Mouse (Mus musculus) MEL-GATA-1-ER (cell line): ENCODE data around the gene Btg4.
"Not testable (repeated sequence)": the region's sequence is repeated elsewhere in the genome, so short reads cannot be mapped to it uniquely, and the experiment has no call there.

Source experiments
- DNase-seq: peaks from one replicate; pipeline ENCODE4 v3.0.0-alpha.2; 2012; ENCODE audit warnings: low read depth; ENCODE audit errors: extremely low read depth

Gene Btg4

DNA sequence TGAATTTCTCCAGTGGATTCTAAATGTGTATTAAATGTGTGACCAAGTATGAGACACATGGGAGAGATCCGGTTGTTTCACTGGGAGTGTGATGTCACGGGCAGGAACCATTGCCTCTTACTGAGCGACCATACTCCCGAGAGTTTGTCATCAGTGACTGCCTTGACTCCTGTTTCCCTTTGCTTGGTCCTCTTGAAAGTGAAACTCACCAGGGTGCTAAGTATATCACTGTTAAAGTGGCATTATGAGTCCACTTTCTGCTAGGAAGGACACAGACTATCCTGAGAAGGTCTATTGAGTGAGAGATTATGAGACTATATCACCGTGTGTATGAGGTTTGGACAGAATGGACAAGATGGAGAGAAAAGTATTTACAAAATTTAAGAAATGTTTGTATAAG lies 20.9 kb downstream of the Btg4 start:
- DNase-seq: no peak

DNA sequence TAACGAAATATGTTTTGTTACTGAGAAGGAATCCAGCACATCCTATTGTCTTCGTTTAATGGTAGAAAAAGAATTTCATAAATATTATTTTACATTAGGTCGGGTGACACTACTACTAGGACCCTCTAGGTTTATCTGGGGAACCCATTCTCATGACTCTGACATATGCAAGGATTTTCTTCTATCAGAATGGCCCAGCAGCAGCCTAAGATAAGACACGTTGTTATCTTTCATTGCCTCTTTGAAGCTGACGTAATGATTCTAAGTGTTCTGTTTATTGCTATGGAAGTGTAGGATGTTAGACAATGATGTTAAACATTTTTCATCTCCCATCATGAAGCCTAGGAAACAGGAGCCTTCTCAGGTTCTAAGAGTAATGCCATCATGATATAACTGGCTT lies 33.0 kb downstream of the Btg4 start:
- DNase-seq: no peak

GRCm38 (mm10) chr9:51096306-51096705 lies 35.6 kb downstream of the Btg4 start:
- DNase-seq: no peak

- DNase-seq: no peak
These were observed 41.2 kb downstream of the Btg4 start, which contains the start of gene 4833427G06Rik for GRCm38 (mm10) chr9:51101756-51102425. Gene 4833427G06Rik (minus strand): TSS chr9:51102078.

- DNase-seq: no peak
These were observed 42.5 kb downstream of the Btg4 start for GRCm38 (mm10) chr9:51102963-51103807.

DNA sequence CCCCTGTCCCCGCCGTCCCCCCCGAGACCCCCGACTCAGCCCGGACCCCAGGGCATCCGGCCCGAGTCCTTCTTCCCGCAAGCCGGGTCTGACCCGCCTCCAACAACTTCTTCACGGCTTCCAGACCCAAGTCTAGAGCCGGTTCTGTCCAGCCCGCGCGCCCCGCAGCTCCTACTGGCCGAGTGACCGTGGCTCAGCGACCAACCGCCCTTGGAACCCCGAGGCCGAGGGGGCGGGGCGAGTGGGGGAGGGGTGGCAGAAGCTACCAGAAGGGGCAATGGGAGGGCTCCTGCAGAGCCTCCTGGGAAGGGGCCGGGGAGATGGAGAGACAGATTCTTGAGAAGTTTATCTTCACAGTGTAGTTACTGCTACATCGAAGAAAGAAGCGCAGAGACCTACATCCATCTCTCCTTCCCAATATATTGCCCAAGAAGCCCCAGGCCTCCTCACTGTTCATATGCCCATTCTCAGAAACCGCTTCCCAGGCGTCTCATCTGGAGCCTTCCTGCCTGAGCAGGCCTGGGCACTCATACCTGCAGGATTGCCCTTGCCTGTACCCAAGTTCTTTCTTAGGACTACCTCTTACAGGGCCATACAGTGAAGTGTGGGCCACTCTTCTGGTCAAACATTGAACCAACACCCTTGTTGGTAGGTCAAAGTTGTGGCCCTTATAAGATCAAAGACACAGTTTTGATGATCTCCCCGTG lies 43.3 kb downstream of the Btg4 start:
- no peak for DNase-seq

- DNase-seq: no peak
These were observed 45.0 kb downstream of the Btg4 start for GRCm38 (mm10) chr9:51105751-51106150.

GRCm38 (mm10) chr9:51114767-51115166 lies 54.1 kb downstream of the Btg4 start:
- no peak for DNase-seq

GRCm38 (mm10) chr9:51136985-51137384 lies 76.3 kb downstream of the Btg4 start:
- DNase-seq: peak; percentile 47

GRCm38 (mm10) chr9:51137432-51137831 lies 76.7 kb downstream of the Btg4 start:
- peak; percentile 26 for DNase-seq

DNA sequence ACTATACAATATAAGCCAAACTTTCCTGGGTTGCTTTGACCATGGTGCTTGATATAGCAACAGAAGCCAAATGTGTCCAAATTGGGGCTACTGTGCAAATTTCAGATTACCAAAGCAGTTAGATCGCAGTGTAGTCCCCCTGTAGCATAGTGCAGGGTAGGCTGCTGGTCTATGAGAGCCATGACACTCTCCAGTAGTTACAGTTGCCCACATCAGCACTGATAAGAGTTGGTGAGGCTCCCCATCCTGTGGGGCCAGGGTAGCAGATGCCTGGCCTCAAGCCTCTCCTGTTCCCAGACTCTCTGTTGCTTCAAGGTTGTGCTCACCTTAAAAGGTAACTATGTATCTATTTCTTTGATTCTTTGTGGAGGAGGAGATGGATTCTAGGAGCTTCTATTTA lies 77.1 kb downstream of the Btg4 start:
- DNase-seq: no peak

- DNase-seq: peak; percentile 65
These were observed 77.6 kb downstream of the Btg4 start for GRCm38 (mm10) chr9:51138301-51138700.

DNA sequence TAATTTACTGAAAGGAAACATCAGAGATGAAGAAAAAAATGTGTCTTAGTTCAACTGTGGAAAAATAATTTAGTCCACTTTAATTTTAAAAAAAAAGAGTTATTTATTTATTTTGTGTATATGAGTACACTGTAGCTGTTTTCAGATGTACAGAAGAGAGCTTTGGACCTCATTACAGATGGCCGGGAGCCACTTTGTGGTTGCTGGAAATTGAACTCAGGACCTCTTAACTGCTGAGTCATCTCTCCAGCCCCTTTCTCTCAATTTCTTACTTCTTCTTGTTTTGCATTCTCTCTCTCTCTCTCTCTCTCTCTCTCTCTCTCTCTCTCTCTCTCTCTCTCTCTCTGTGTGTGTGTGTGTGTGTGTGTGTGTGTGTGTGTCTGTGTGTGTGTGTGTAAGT lies 78.7 kb downstream of the Btg4 start:
- DNase-seq: not testable (repeated sequence)

- no peak for DNase-seq
These were observed 80.0 kb downstream of the Btg4 start for GRCm38 (mm10) chr9:51140711-51141110.

- DNase-seq: no peak
These were observed 82.7 kb downstream of the Btg4 start for GRCm38 (mm10) chr9:51143437-51143836.

GRCm38 (mm10) chr9:51144218-51144617 lies 83.5 kb downstream of the Btg4 start:
- DNase-seq: no peak

DNA sequence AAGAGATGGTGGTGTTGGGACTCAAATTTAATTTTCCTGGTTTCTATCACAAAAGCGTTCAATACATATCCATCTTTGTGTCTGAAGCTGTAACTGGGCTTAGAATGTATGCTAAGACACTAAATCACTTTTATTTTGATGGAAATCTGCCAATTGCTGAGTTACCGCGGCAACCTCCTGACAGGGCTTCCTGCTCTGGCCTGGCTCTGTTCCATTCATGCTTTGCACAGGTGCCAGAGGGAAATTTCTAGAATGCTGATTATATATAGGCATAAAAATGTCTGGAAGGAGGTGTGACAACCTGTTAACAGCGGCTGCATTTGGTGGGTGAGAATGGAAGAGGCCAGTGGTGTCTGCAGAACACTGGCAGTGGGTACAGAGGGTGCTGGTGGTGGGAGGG lies 85.8 kb downstream of the Btg4 start:
- no peak for DNase-seq

GRCm38 (mm10) chr9:51147294-51147693 lies 86.6 kb downstream of the Btg4 start:
- DNase-seq: no peak

DNA sequence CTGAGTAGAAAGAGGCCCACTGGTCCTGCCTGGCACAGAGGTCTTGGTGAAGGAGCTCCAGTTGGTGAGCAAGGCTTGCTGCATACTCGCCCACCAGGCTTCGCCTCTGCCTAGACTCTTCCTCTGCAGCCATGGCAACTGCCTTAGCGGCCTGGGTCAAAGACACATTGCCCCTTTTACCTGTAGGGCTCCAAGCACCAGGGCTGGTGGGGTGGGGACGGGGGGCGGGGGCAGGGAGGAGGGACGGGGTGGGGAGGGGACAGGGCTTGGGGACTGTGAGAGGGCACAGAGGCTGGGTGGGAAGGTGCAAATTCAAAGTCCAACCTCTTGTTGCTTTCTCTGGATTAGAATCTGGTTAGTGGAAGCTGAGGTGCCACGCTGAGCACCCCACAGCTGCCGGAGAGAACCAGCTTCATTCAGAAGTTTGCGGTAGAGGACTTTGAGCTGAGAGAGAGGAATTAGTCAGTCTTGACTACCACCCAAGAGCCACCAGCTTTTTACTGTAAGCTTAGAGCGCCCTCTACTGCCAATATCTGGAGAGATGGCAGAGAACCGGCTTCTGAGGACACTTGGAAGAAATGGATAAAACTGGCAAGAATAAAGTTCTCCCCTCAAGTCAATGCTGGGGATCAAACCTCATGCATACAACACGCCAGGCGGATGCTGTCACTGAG lies 91.5 kb downstream of the Btg4 start:
- peak; percentile 64 for DNase-seq

DNA sequence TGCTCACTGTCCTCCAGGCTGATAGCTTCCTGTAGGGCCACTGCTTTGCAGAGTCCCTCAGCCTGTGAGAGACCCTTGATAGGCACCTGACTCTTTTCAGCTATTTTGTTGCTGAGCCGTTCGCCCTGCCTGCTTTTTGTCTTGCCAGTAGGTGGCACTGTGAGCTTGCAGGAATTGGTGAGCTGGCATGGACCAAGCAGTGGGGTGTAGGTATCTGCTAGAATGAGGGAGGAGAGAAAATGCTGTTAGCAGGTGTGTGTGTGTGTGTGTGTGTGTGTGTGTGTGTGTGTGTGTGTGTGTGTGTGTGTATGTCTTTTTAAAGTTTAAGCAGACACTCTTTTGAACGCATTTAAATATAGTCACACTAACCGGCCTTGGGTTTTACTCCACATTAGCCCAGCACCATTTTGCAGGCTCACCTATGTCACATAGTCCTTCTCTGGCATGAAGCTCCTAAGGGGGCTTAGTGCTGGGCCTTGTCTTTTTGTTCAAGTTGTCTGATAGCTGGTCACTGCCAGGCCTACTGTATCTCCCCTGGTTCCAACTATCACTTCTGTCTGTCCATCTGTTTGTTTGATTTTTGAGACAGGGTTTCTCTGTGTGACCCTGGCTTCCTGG lies 101.2 kb downstream of the Btg4 start:
- DNase-seq: peak; percentile 28

DNA sequence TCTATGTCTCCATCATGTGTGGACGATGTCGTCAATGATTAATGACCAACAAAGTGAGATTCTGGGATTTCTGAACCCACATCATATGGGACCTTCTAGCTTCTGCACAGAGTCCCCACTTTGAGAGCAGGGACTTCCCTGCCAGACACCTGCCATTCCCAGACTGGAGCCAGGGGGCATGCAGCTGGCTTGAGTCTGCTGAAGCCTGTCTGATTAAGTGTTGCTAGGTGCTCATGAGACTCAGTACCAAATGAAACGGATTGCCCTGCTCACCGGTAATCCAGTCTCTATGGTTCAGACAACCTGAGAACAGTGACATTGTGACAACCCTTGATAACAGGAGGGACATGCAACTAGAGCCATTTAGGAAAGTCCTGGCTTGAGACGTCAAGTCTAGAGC lies 103.3 kb downstream of the Btg4 start:
- DNase-seq: no peak
